In the genomic region with DNA sequence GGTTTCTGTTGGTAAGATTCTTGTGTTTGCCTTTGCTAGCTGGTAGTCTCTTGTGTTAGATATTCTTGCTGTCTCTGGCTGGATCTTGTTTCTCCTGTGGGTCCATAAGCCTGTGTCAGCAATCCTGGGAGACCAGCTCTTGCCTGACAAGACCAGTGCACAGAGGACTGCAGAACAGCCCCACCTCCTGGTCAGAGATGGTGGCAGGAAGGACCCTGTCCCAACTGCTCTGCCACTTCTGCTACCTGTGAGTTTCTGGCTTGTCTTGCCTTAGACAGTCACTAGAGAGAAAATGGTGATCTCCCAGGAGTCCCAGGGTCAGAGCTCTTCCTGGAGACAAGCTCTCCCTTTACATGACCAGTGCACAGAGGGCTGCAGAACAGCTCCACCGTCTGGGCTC, we compare ENCODE assay signal across 14 mouse cellular contexts.
DNase-seq lines count a peak whose midpoint lies in the region; ATAC-seq and TF ChIP-seq lines count a peak whose summit lies in the region.
"Had no signal": no experiment of that assay in that cellular context is flagged by ENCODE, and none has a peak within 500 bp of the region (broad histone marks: within the 10 kb centered on the region; RNA-seq: fewer than 3 reads in every experiment).

No protein-coding gene starts in this region.

- H3K4me1 ChIP-seq in forebrain, embryonic 12.5 days: no peaks in the 10 kb centered on the region; the same call in 1 of the 2 replicates
- no peaks in the 10 kb centered on the region for H3K4me1 ChIP-seq in forebrain, embryonic 15.5 days
- H3K4me1 ChIP-seq in liver, embryonic 14.5 days (replicated peaks; ENCODE audit: control insufficient read depth in 2 of 2, insufficient read depth in 2 of 2, low read length in 1 of 2): no peaks in the 10 kb centered on the region
- H3K4me1 ChIP-seq in liver, embryonic 11.5 days (replicated peaks; ENCODE audit: control insufficient read depth, insufficient read depth, low read length): no peaks in the 10 kb centered on the region
- peaks cover 4% of the 10 kb centered on the region; the same call in 1 of the 2 replicates for H3K4me1 ChIP-seq in E14TG2a.4 (replicated peaks; ENCODE audit: low read depth, low read length)
- H3K4me1 ChIP-seq: embryonic facial prominence, embryonic 15.5 days; heart, embryonic 15.5 days; stomach, embryonic 15.5 days had no signal

- no peak overlapping the region for H3K4me2 ChIP-seq in forebrain, embryonic 12.5 days
- H3K4me2 ChIP-seq in forebrain, embryonic 15.5 days (replicated peaks): no peak overlapping the region
- no peak overlapping the region for H3K4me2 ChIP-seq in liver, embryonic 14.5 days (ENCODE audit: low read depth)
- no peak overlapping the region for H3K4me2 ChIP-seq in liver, embryonic 11.5 days
- H3K4me2 ChIP-seq: embryonic facial prominence, embryonic 15.5 days; heart, embryonic 15.5 days; stomach, embryonic 15.5 days had no signal

- WGBS in forebrain, embryonic 12.5 days: 18% methylated on average over 1 of the region's 1 CpGs
- WGBS in forebrain, embryonic 15.5 days: 5% methylated on average over 1 of the region's 1 CpGs
- 11% methylated on average over 1 of the region's 1 CpGs for WGBS in liver, embryonic 14.5 days (ENCODE audit: insufficient replicate concordance)
- 6% methylated on average over 1 of the region's 1 CpGs for WGBS in liver, embryonic 11.5 days

- ATAC-seq in forebrain, embryonic 12.5 days (ENCODE audit: low FRiP score): peak; percentile 61
- ATAC-seq in forebrain, embryonic 15.5 days (replicated peaks): no peak
- no peak for ATAC-seq in liver, embryonic 14.5 days (ENCODE audit: insufficient read depth)
- no peak for ATAC-seq in liver, embryonic 11.5 days (replicated peaks; ENCODE audit: low FRiP score)
- ATAC-seq: Patski had no signal

- no peaks in the 10 kb centered on the region for H3K27me3 ChIP-seq in forebrain, embryonic 12.5 days
- no peaks in the 10 kb centered on the region for H3K27me3 ChIP-seq in forebrain, embryonic 15.5 days
- no peaks in the 10 kb centered on the region for H3K27me3 ChIP-seq in liver, embryonic 14.5 days (ENCODE audit: control insufficient read depth, insufficient read depth, low read length)
- no peaks in the 10 kb centered on the region for H3K27me3 ChIP-seq in liver, embryonic 11.5 days (replicated peaks; ENCODE audit: control insufficient read depth, insufficient read depth, low read length)
- H3K27me3 ChIP-seq in E14TG2a.4 (ENCODE audit: insufficient read depth, low read length): no peaks in the 10 kb centered on the region
- H3K27me3 ChIP-seq: embryonic facial prominence, embryonic 15.5 days; heart, embryonic 15.5 days; stomach, embryonic 15.5 days had no signal

- H3K36me3 ChIP-seq in forebrain, embryonic 12.5 days (replicated peaks): no peaks in the 10 kb centered on the region
- H3K36me3 ChIP-seq in forebrain, embryonic 15.5 days: no peaks in the 10 kb centered on the region
- no peaks in the 10 kb centered on the region for H3K36me3 ChIP-seq in liver, embryonic 14.5 days (replicated peaks; ENCODE audit: control insufficient read depth, insufficient read depth, low read depth)
- H3K36me3 ChIP-seq in liver, embryonic 11.5 days (ENCODE audit: control insufficient read depth, insufficient read depth, low read length): no peaks in the 10 kb centered on the region
- H3K36me3 ChIP-seq in E14TG2a.4 (ENCODE audit: insufficient read depth, low read length): no peaks in the 10 kb centered on the region
- H3K36me3 ChIP-seq: embryonic facial prominence, embryonic 15.5 days; heart, embryonic 15.5 days; stomach, embryonic 15.5 days had no signal

- no peak overlapping the region for H3K4me3 ChIP-seq in forebrain, embryonic 12.5 days (replicated peaks)
- H3K4me3 ChIP-seq in forebrain, embryonic 15.5 days: no peak overlapping the region
- no peak overlapping the region for H3K4me3 ChIP-seq in liver, embryonic 14.5 days (ENCODE audit: insufficient read depth in 1 of 2, low read depth in 2 of 2, low read length in 2 of 2)
- no peak overlapping the region for H3K4me3 ChIP-seq in liver, embryonic 11.5 days (ENCODE audit: low read depth, low read length)
- no peak overlapping the region for H3K4me3 ChIP-seq in E14TG2a.4 (replicated peaks; ENCODE audit: low read length)
- H3K4me3 ChIP-seq: embryonic facial prominence, embryonic 15.5 days; heart, embryonic 15.5 days; stomach, embryonic 15.5 days had no signal

- no peaks in the 10 kb centered on the region for H3K9me3 ChIP-seq in forebrain, embryonic 12.5 days
- no peaks in the 10 kb centered on the region for H3K9me3 ChIP-seq in forebrain, embryonic 15.5 days
- no peaks in the 10 kb centered on the region for H3K9me3 ChIP-seq in liver, embryonic 14.5 days (ENCODE audit: control insufficient read depth, low read length)
- no peaks in the 10 kb centered on the region for H3K9me3 ChIP-seq in liver, embryonic 11.5 days (ENCODE audit: control insufficient read depth, low read length)
- no peaks in the 10 kb centered on the region for H3K9me3 ChIP-seq in E14TG2a.4 (ENCODE audit: low read length)
- H3K9me3 ChIP-seq: embryonic facial prominence, embryonic 15.5 days; heart, embryonic 15.5 days; stomach, embryonic 15.5 days had no signal

- no peak overlapping the region for H3K9ac ChIP-seq in forebrain, embryonic 12.5 days
- H3K9ac ChIP-seq in forebrain, embryonic 15.5 days (replicated peaks): no peak overlapping the region
- no peak overlapping the region for H3K9ac ChIP-seq in liver, embryonic 14.5 days (replicated peaks)
- H3K9ac ChIP-seq in liver, embryonic 11.5 days (ENCODE audit: low read depth, low read length): no peak overlapping the region
- H3K9ac ChIP-seq: embryonic facial prominence, embryonic 15.5 days; heart, embryonic 15.5 days; stomach, embryonic 15.5 days had no signal

- no peak for DNase-seq in liver, embryonic 14.5 days (ENCODE audit: low read depth in 3 of 3, low spot score in 3 of 3)
- DNase-seq in liver, embryonic 11.5 days (ENCODE audit: low spot score): no peak
- peak; percentile 66 for DNase-seq in ZHBTc4 (ENCODE audit: low read depth, low spot score)
- DNase-seq in thymus, postnatal 4 days: no peak
- no peak for DNase-seq in thymus, postnatal 14 days
- DNase-seq: lung, postnatal 10 days; thymus, postnatal 36 days had no signal

- no peak for TF ChIP-seq EP300 in liver, embryonic 14.5 days (IDR thresholded peaks at IDR 0.05; ENCODE audit: low read depth)

- 0 out of 2 replicates have a peak, but pooled peaks have one; percentile 3 for TF ChIP-seq CTCF in liver, embryonic 14.5 days (IDR thresholded peaks at IDR 0.05; ENCODE audit: low read depth)
- TF ChIP-seq CTCF in E14TG2a.4 (conservative IDR thresholded peaks at IDR 0.05; ENCODE audit: low read length): peak; percentile 39

- H3K27ac ChIP-seq in forebrain, embryonic 12.5 days: no peak overlapping the region
- H3K27ac ChIP-seq in forebrain, embryonic 15.5 days (replicated peaks): no peak overlapping the region
- no peak overlapping the region for H3K27ac ChIP-seq in liver, embryonic 14.5 days
- H3K27ac ChIP-seq in liver, embryonic 11.5 days (ENCODE audit: low read depth, low read length): no peak overlapping the region
- H3K27ac ChIP-seq: embryonic facial prominence, embryonic 15.5 days; heart, embryonic 15.5 days; stomach, embryonic 15.5 days had no signal
